Mouse (Mus musculus): ENCODE results near the gene Arid5a.

The Arid5a gene

GRCm38 (mm10) chr1:36296466-36297149 is 10.9 kb upstream of the Arid5a start:
- peak; percentile 84 for DNase-seq

- DNase-seq, result peak; percentile 38
These were observed 9.4 kb upstream of the Arid5a start for GRCm38 (mm10) chr1:36298107-36298506.

GRCm38 (mm10) chr1:36299126-36299525 is 8.4 kb upstream of the Arid5a start:
- no peak for DNase-seq

- no peak for DNase-seq
These were observed 7.9 kb upstream of the Arid5a start for GRCm38 (mm10) chr1:36299676-36300075.

GRCm38 (mm10) chr1:36300486-36300885 is 7.0 kb upstream of the Arid5a start:
- DNase-seq, result peak; percentile 15

- no peak for DNase-seq
These were observed 5.3 kb upstream of the Arid5a start for GRCm38 (mm10) chr1:36302273-36302672.

GRCm38 (mm10) chr1:36302957-36303356 is 4.6 kb upstream of the Arid5a start:
- no peak for DNase-seq

- DNase-seq, result peak; percentile 77
These were observed 3.9 kb upstream of the Arid5a start for GRCm38 (mm10) chr1:36303381-36304320.

GRCm38 (mm10) chr1:36304764-36305163 is 2.8 kb upstream of the Arid5a start:
- peak; percentile 20 for DNase-seq

- DNase-seq, result peak; percentile 39
These were observed 1.4 kb upstream of the Arid5a start for GRCm38 (mm10) chr1:36306120-36306519.

GRCm38 (mm10) chr1:36307121-36307494 is 425 bp upstream of the Arid5a start:
- DNase-seq, result no peak

- peak; percentile 62 for DNase-seq
These were observed 943 bp downstream of the Arid5a start for GRCm38 (mm10) chr1:36308451-36308901.

- DNase-seq, result peak; percentile 26
These were observed 1.5 kb downstream of the Arid5a start for GRCm38 (mm10) chr1:36308966-36309475.

- DNase-seq, result peak; percentile 59
These were observed 2.0 kb downstream of the Arid5a start for GRCm38 (mm10) chr1:36309498-36309901.

GRCm38 (mm10) chr1:36314959-36315775 is 7.6 kb downstream of the Arid5a start:
- no peak for DNase-seq

- DNase-seq, result no peak
These were observed 8.2 kb downstream of the Arid5a start for GRCm38 (mm10) chr1:36315776-36316100.

GRCm38 (mm10) chr1:36321164-36321563 is 13.6 kb downstream of the Arid5a start:
- peak; percentile 66 for DNase-seq

GRCm38 (mm10) chr1:36321829-36322573 is 14.5 kb downstream of the Arid5a start:
- DNase-seq, result no peak

GRCm38 (mm10) chr1:36323076-36323475 is 15.5 kb downstream of the Arid5a start:
- no peak for DNase-seq

- DNase-seq, result peak; percentile 70
These were observed 16.4 kb downstream of the Arid5a start for GRCm38 (mm10) chr1:36323746-36324448.

- no peak for DNase-seq
These were observed 18.4 kb downstream of the Arid5a start for GRCm38 (mm10) chr1:36325900-36326321.

Measured in cerebellum, adult 9-10 months (tissue).